Mouse (Mus musculus) mature B cell (primary cell): ENCODE data around the gene Crtc2.
"Not testable (repeated sequence)": the region's sequence is repeated elsewhere in the genome, so short reads cannot be mapped to it uniquely, and the experiment has no call there.

Source experiments
- in situ Hi-C: fragments of 300-500 bp; cut with MboI; formaldehyde crosslinking; loops from 2 replicates; pipeline ENCODE4 v1.14.3; 2019

Crtc2 gene

GRCm38 (mm10) chr3:90242984-90243775, 10.8 kb upstream of the Crtc2 start, which contains the start of gene Creb3l4:
Gene Creb3l4 (minus strand): TSS chr3:90243512.
- in situ Hi-C loops: no loop called here

GRCm38 (mm10) chr3:90245406-90245805, 8.6 kb upstream of the Crtc2 start:
- in situ Hi-C loops: no loop called here

GRCm38 (mm10) chr3:90247630-90247959, 6.4 kb upstream of the Crtc2 start:
- in situ Hi-C loops: no loop called here

GRCm38 (mm10) chr3:90247960-90248745, 5.8 kb upstream of the Crtc2 start, which contains the start of gene Slc39a1:
Gene Slc39a1 (plus strand): TSS chr3:90248172.
- in situ Hi-C loops: no loop called here

GRCm38 (mm10) chr3:90248746-90249100, 5.2 kb upstream of the Crtc2 start:
- in situ Hi-C loops: no loop called here

- in situ Hi-C loops: no loop called here
Observed at GRCm38 (mm10) chr3:90250791-90251190, 3.2 kb upstream of the Crtc2 start.

GRCm38 (mm10) chr3:90251731-90252226, 2.2 kb upstream of the Crtc2 start:
- in situ Hi-C loops: not testable (repeated sequence)

- in situ Hi-C loops: not testable (repeated sequence)
Observed at GRCm38 (mm10) chr3:90252659-90253058, 1.3 kb upstream of the Crtc2 start.

GRCm38 (mm10) chr3:90253174-90253573, 789 bp upstream of the Crtc2 start:
- in situ Hi-C loops: not testable (repeated sequence)

GRCm38 (mm10) chr3:90254419-90255193, 643 bp downstream of the Crtc2 start:
- in situ Hi-C loops: no loop called here

GRCm38 (mm10) chr3:90255194-90255565, 1.2 kb downstream of the Crtc2 start:
- in situ Hi-C loops: no loop called here

GRCm38 (mm10) chr3:90255784-90256353, 1.9 kb downstream of the Crtc2 start:
- in situ Hi-C loops: no loop called here

GRCm38 (mm10) chr3:90256731-90257530, 3.0 kb downstream of the Crtc2 start:
- in situ Hi-C loops: no loop called here

GRCm38 (mm10) chr3:90258521-90258920, 4.6 kb downstream of the Crtc2 start:
- in situ Hi-C loops: no loop called here

GRCm38 (mm10) chr3:90263121-90263771, 9.3 kb downstream of the Crtc2 start:
- in situ Hi-C loops: no loop called here

- in situ Hi-C loops: no loop called here
Observed at GRCm38 (mm10) chr3:90264687-90265033, 10.7 kb downstream of the Crtc2 start.

GRCm38 (mm10) chr3:90265034-90265931, 11.3 kb downstream of the Crtc2 start, which contains the start of gene Dennd4b:
Gene Dennd4b (plus strand): TSS chr3:90265185.
- in situ Hi-C loops: no loop called here

GRCm38 (mm10) chr3:90265932-90266741, 12.2 kb downstream of the Crtc2 start:
- in situ Hi-C loops: no loop called here
